Mouse (Mus musculus) lung, postnatal 25 days (tissue): ENCODE measurements around the gene Hydin.
"Not testable (repeated sequence)": the region's sequence is repeated elsewhere in the genome, so short reads cannot be mapped to it uniquely, and the experiment has no call there.

Experiments used
- DNase-seq: peaks from one replicate; pipeline ENCODE4 v3.0.0; 2022; ENCODE audit warnings: low spot score

The Hydin gene

GRCm38 (mm10) chr8:110450463-110450862, 183.7 kb downstream of the Hydin start:
- DNase-seq = no peak

GRCm38 (mm10) chr8:110454466-110454865, 187.7 kb downstream of the Hydin start:
- no peak for DNase-seq

GRCm38 (mm10) chr8:110457424-110457823, 190.6 kb downstream of the Hydin start:
- no peak for DNase-seq

GRCm38 (mm10) chr8:110462627-110463208, 195.9 kb downstream of the Hydin start:
- DNase-seq = no peak

GRCm38 (mm10) chr8:110463773-110464460, 197.1 kb downstream of the Hydin start:
- DNase-seq = no peak

- no peak for DNase-seq
Measured at GRCm38 (mm10) chr8:110465606-110466005, 198.8 kb downstream of the Hydin start.

GRCm38 (mm10) chr8:110477256-110477655, 210.5 kb downstream of the Hydin start:
- no peak for DNase-seq

- DNase-seq = no peak
Measured at GRCm38 (mm10) chr8:110478576-110478975, 211.8 kb downstream of the Hydin start.

GRCm38 (mm10) chr8:110479401-110479800, 212.6 kb downstream of the Hydin start:
- no peak for DNase-seq

- no peak for DNase-seq
Measured at GRCm38 (mm10) chr8:110482275-110482674, 215.5 kb downstream of the Hydin start.

- peak; percentile 15 for DNase-seq
Measured at GRCm38 (mm10) chr8:110485234-110485633, 218.5 kb downstream of the Hydin start.

- no peak for DNase-seq
Measured at GRCm38 (mm10) chr8:110486020-110486419, 219.2 kb downstream of the Hydin start.

GRCm38 (mm10) chr8:110487644-110488043, 220.9 kb downstream of the Hydin start:
- no peak for DNase-seq

- DNase-seq = no peak
Measured at GRCm38 (mm10) chr8:110489344-110489743, 222.6 kb downstream of the Hydin start.

- no peak for DNase-seq
Measured at GRCm38 (mm10) chr8:110491118-110491517, 224.3 kb downstream of the Hydin start.

- no peak for DNase-seq
Measured at GRCm38 (mm10) chr8:110496286-110496685, 229.5 kb downstream of the Hydin start.

GRCm38 (mm10) chr8:110500253-110500652, 233.5 kb downstream of the Hydin start:
- no peak for DNase-seq

- no peak for DNase-seq
Measured at GRCm38 (mm10) chr8:110500661-110501060, 233.9 kb downstream of the Hydin start.

GRCm38 (mm10) chr8:110501330-110501729, 234.6 kb downstream of the Hydin start:
- no peak for DNase-seq

- no peak for DNase-seq
Measured at GRCm38 (mm10) chr8:110502880-110503279, 236.1 kb downstream of the Hydin start.

GRCm38 (mm10) chr8:110508766-110509165, 242.0 kb downstream of the Hydin start:
- DNase-seq = no peak

- no peak for DNase-seq
Measured at GRCm38 (mm10) chr8:110519790-110520189, 253.0 kb downstream of the Hydin start.

- DNase-seq = no peak
Measured at GRCm38 (mm10) chr8:110521851-110522250, 255.1 kb downstream of the Hydin start.

GRCm38 (mm10) chr8:110522495-110522894, 255.7 kb downstream of the Hydin start:
- DNase-seq = not testable (repeated sequence)
